Mouse (Mus musculus) liver, embryonic 14.5 days (tissue): Measurements from ENCODE around the gene Dgat2.

Experiments used
- CTCF ChIP-seq: IDR thresholded peaks from 2 replicates; pipeline ENCODE4 v1.5.1; 2016; ENCODE audit warnings: antibody characterized with exemption, low read depth, control low read depth
- EP300 ChIP-seq: IDR thresholded peaks from 2 replicates; pipeline ENCODE4 v1.6.1; 2016; ENCODE audit warnings: antibody characterized with exemption, low read depth

GRCm38 (mm10) chr7:99161529-99161928 lies 21.0 kb downstream of the Dgat2 start:
- TF ChIP-seq CTCF: no peak
- TF ChIP-seq EP300: no peak
